Mouse (Mus musculus) lung, adult 2 months (tissue): ENCODE data around the gene Bpifb6. TPM values are rescaled to one million over a fixed set of nuclear protein-coding genes. Genes with fewer than 3 reads are reported as not detected.

Experiments
- DNase-seq: peaks from one replicate; pipeline ENCODE4 v3.0.0; 2022
- H3K4me1 ChIP-seq: fragments of 200-500 bp; 2 replicates; pipeline ENCODE4 v1.6.1; 2011; ENCODE audit warnings: low read length; ENCODE audit not compliant: control insufficient read depth, insufficient read depth
- H3K4me3 ChIP-seq: fragments of 200-500 bp; replicated peaks from 2 replicates; pipeline ENCODE3; 2011; ENCODE audit warnings: low read depth, mild to moderate bottlenecking, control low read depth, low read length; ENCODE audit errors: extremely low read depth
- CTCF ChIP-seq: fragments of 200-500 bp; IDR thresholded peaks from 2 replicates; pipeline ENCODE4 v1.5.1; 2011; ENCODE audit warnings: mild to moderate bottlenecking, low read length, control low read depth; ENCODE audit not compliant: insufficient read depth
- POLR2A ChIP-seq: fragments of 200-500 bp; IDR thresholded peaks from 2 replicates; pipeline ENCODE4 v1.6.1; 2011; ENCODE audit warnings: low read depth, mild to moderate bottlenecking, control low read depth, low read length, borderline replicate concordance; ENCODE audit errors: extremely low read depth
- WGBS: fragments of 180-500 bp; shearing (Covaris S2); methylation state at CpG from one replicate; pipeline ENCODE4 v1.1.7; 2018; 5-methylcytosine and 5-hydroxymethylcytosine counted together
- polyA plus RNA-seq: library from polyadenylated mRNA; depleted of rRNA; stranded (reverse); fragments of >200 nt; gene quantifications from 2 replicates; pipeline ENCODE4 v1.2.3, GENCODE M21; 2012; rRNA removed

Bpifb6 gene
- polyA plus RNA-seq, 1 experiment: not detected

- WGBS: 76% methylated on average over 8 of the region's 8 CpGs
- no peak for DNase-seq
- H3K4me3 ChIP-seq: no peak overlapping the region
- TF ChIP-seq POLR2A: no peak
- TF ChIP-seq CTCF: no peak
- H3K4me1 ChIP-seq: no peaks in the 10 kb centered on the region
Observed at GRCm38 (mm10) chr2:153944567-153944966, 44.4 kb downstream of the Bpifb6 start.

GRCm38 (mm10) chr2:153952897-153953296 lies 52.7 kb downstream of the Bpifb6 start:
- TF ChIP-seq POLR2A: no peak
- TF ChIP-seq CTCF: peak; percentile 43; the same call in 1 of the 2 replicates
- no peaks in the 10 kb centered on the region for H3K4me1 ChIP-seq
- H3K4me3 ChIP-seq: no peak overlapping the region
- WGBS: 28% methylated on average over 6 of the region's 6 CpGs
- peak; percentile 51 for DNase-seq

- Histone ChIP-seq H3K4me3 (no peak overlapping the region), H3K4me1 (no peaks in the 10 kb centered on the region)
- no peak for TF ChIP-seq POLR2A
- peak; percentile 56 for TF ChIP-seq CTCF
- WGBS: 7% methylated on average over 6 of the region's 6 CpGs
- peak; percentile 14 for DNase-seq
Observed at GRCm38 (mm10) chr2:153953836-153954235, 53.6 kb downstream of the Bpifb6 start.

Other genes starting within 250 kb of the Bpifb6 start
- gene Dnmt3c, start 203.7 kb upstream of the Bpifb6 start, polyA plus RNA-seq: 0.09 and 0.12 TPM in 2 replicates
- 7.4 and 11.5 TPM in 2 replicates for gene Mapre1, start 159.1 kb upstream of the Bpifb6 start, polyA plus RNA-seq
- 0.19 and 0.33 TPM in 2 replicates for gene Efcab8, start 120.5 kb upstream of the Bpifb6 start, polyA plus RNA-seq
- not detected in 2 replicates for gene Sun5, start 29.3 kb upstream of the Bpifb6 start, polyA plus RNA-seq
- not detected in 2 replicates for gene Bpifb2, start 25.3 kb upstream of the Bpifb6 start, polyA plus RNA-seq
- gene Bpifb3, start 17.8 kb downstream of the Bpifb6 start, polyA plus RNA-seq: not detected in 2 replicates
- not detected in 2 replicates for gene Bpifb4, start 37.8 kb downstream of the Bpifb6 start, polyA plus RNA-seq
- not detected in 2 replicates for gene Bpifa6, start 74.6 kb downstream of the Bpifb6 start, polyA plus RNA-seq
- not detected in 2 replicates for gene Bpifa2, start 107.9 kb downstream of the Bpifb6 start, polyA plus RNA-seq
- gene Bpifa3, start 229.9 kb downstream of the Bpifb6 start, polyA plus RNA-seq: not detected in 2 replicates
- 295 and 710 TPM in 2 replicates for gene Bpifa1, start 242.5 kb downstream of the Bpifb6 start, polyA plus RNA-seq